Mouse (Mus musculus) ovary, adult 2 months (tissue): ENCODE results near the gene Pxdc1. TPM values are rescaled to one million over a fixed set of nuclear protein-coding genes. Genes with fewer than 3 reads are reported as not detected.

Experiments used
- polyA plus RNA-seq: library from polyadenylated mRNA; depleted of rRNA; stranded (reverse); fragments of >200 nt; gene quantifications from 2 replicates; pipeline ENCODE4 v1.2.3, GENCODE M21; 2012; rRNA removed

Gene Pxdc1
- 5.2 and 6.2 TPM in 2 replicates for polyA plus RNA-seq

GRCm38 (mm10) chr13:34653391-34653790, at the start of gene Pxdc1:
Pxdc1 (minus strand) TSS chr13:34653486.

Other genes starting within 250 kb of the Pxdc1 start
- gene Fam50b, start 81.4 kb upstream of the Pxdc1 start, polyA plus RNA-seq = not detected in 2 replicates
- 3.9 and 6.1 TPM in 2 replicates for gene Prpf4b, start 221.8 kb upstream of the Pxdc1 start, polyA plus RNA-seq